Mouse (Mus musculus): ENCODE measurements around the gene Pex10.

- no peak for TF ChIP-seq EP300 (IDR thresholded peaks at IDR 0.05; ENCODE audit: low read depth)
- peak; percentile 82 for TF ChIP-seq CTCF (IDR thresholded peaks at IDR 0.05; ENCODE audit: low read depth)
These were observed 27.7 kb downstream of the Pex10 start for GRCm38 (mm10) chr4:155094565-155094964.

All from liver, postnatal 0 days (tissue).